Mouse (Mus musculus): Measurements from ENCODE around the gene Notch4.

GRCm38 (mm10) chr17:34576577-34576976 is 12.5 kb downstream of the Notch4 start:
- no peak for TF ChIP-seq CTCF (IDR thresholded peaks at IDR 0.05; ENCODE audit: low read depth)
- no peak for TF ChIP-seq EP300 (IDR thresholded peaks at IDR 0.05; ENCODE audit: low read depth)
